Mouse (Mus musculus): ENCODE measurements at regions not wholly inside any gene's neighbourhood (a gene's known extent, or its start where the extent isn't known, plus 50 kb on each side); places are given as distances from the start of the nearest gene placed in this dataset.

DNA sequence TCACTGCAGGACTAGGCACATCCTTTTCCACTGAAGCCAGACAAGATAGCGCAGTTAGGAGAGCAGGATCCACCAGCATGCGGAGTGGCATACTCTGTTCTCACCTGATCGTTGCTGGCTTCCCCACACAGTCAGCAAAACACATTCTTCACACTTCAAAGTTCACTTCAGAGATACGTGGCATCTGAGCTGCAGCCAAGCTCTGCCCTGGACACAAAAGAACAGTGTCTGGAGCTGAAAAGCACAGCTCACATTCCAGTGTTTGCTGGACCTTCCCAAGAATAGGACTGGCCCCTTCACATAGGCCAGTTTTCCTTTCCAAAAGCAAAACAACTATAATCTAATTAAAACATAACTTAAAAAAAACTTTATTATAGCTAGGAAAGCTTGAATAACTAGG is 264.7 kb upstream of the Spred2 start:
- DNase-seq (ENCODE audit: low spot score in 2 of 2): no peak

DNA sequence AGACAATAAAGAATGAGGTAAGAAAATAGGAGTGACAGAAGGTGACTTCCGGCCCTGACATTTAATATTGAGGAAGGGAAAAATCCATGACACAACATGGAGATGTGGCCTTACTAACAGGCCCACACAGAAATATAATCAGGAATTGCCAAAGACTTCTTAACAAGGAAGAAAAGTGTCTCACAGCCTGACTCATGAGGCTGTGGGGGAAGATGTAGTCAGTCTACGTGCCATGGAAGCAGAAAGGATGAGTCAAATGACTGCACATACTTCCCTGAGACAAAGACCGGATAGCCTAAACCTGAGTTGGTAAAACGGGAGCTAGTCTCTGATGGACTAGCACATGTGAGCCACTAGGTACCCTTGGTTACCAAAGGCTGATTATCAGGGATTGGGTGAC is 257.4 kb upstream of the Spred2 start:
- DNase-seq (ENCODE audit: low spot score in 2 of 2): no peak

DNA sequence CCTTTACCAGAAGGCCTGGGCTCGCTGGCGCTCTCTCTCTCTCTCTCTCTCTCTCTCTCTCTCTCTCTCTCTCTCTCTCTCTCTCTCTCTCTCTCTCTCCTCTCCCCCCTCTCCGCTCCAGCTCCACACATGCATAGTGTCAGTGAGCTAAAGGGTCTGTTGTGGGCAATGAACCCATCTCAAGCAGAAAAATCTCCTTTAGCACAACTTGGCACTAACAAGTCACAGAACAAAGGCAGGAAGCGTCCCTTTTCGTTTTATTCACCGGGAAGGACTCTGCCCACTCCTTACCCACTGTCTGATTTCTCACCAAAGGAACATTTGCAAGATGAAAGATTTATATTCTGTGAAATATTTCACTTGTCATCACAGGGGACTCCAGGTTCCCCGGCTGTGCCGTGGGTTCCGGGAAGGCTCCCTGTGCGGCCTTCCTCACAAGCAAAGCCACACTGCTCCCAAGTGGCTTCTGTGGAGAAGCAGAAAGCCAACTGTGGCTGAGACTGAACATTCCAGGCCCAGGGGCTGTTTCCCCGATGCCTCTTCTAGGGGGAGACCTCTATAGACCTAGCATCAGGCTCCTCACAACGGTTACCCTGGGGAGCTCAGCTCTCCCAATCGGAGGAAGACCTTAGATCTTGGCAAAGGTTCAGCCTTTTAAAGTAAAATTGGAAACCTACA is 253.2 kb upstream of the Spred2 start:
- DNase-seq (ENCODE audit: low spot score in 2 of 2): peak; percentile 14 to 23

DNA sequence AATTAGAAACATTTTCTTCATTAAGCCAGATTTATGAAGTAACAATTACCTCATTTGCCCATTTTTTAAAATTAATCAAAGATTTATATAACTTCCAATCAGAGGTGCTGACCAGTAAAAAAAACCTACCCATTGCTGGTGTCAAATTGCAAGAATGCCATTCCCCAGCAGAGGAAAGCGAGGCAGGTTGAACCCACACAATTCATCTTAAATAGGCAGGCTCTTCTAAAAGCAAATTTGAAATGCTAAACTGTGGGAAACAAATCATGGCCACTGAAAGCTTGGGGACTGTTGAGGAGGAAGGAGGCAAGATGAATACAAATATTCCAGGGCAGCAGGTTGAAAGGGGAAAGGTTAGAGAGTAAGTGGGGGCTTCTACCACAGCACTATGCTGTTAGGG is 251.2 kb upstream of the Spred2 start:
- DNase-seq (ENCODE audit: low spot score in 2 of 2): no peak

DNA sequence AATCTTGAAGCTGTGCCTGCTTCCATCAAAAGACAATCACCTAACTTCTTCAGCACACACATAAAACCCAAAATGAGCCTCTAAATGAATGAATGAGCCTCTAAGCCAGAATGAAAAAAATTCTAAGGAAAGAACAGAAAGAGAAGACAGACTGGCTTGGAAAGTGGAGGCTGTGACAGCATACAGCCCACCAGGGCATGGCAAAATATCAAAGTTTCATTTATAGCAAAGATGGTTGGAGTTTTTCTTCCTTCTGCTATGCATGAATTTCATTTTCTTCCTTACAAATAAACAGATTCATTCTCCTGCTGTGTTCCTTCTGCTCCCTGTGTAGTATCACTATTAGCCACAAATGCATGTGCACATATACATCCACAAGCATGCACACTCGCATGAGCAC is 247.7 kb upstream of the Spred2 start:
- no peak for DNase-seq (ENCODE audit: low spot score in 2 of 2)

DNA sequence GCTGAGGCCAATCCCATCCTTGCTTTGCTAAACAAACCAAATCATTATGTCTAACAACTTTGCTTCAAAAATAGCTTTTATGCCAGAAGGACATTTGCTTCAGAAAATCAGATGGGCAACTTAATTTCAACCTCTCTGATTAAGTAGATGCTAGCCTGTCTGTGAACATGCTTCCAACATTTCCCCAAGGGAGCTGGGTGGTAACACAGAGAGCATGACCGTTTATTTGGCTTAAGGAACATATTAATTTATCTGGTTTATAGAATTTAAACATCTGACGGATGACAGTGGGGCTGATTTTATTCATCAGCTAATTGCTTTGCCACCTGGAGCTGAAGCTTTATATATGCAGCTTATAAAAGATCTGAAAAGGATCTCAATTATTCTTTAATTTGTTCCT is 245.1 kb upstream of the Spred2 start:
- DNase-seq (ENCODE audit: low spot score in 2 of 2): no peak

DNA sequence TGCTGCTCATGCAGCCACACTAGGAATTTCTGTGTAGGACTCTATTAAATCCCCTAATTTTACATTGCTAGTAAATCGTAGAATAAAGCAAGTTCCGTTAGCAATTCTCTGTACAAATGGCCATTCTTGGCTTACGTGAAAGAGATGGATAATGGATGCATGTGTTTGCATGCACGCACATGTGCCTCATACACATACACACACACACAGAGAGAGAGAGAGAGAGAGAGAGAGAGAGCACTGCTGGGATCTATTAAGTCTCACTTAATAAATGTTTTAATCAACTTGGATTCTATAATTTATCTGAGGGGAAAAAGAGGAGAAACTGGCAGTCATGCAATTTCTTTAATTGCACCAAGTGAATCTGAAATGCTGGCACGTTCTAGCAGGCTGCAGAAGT is 244.5 kb upstream of the Spred2 start:
- no peak for DNase-seq (ENCODE audit: low spot score in 2 of 2)

DNA sequence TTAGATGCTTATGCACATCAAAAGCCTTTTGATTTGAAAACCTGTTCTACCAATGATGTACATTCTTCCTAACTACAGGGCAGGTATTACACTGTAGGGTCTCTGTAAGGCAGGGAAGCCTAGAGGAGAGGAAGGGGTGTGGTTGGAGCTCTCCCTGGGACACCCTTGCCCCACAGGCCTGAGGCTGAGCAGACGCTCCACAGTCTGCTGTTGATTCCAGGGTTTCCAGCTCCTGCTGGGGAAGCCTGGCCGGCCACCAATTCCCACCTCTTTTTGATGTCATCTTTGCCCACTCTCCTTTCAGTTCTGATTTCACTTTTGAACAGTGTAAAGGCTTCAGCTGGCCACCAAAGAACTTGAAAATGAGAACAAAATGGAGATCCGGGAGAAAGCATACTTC is 223.0 kb upstream of the Spred2 start:
- DNase-seq (ENCODE audit: low spot score in 2 of 2): no peak

DNA sequence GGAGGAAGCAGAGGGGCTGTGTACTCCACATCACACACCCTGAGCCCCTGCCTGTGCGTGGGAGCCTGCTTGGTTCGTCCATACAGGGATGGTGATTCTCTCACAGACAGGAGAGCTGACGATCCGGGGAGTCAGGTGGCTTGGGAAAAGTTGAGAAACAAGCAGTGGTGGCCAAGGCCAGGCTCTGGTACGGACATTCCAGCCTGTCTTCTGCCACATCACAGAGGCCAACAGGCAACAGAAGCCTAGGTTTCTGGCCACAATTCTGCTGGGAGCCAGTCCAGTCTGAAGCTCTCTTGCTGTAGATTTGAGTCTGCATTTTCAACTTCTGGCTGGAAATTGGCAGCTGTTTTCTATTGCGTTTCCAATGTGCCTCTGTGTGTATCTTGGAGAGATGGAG is 215.4 kb upstream of the Spred2 start:
- no peak for DNase-seq (ENCODE audit: low spot score in 2 of 2)

DNA sequence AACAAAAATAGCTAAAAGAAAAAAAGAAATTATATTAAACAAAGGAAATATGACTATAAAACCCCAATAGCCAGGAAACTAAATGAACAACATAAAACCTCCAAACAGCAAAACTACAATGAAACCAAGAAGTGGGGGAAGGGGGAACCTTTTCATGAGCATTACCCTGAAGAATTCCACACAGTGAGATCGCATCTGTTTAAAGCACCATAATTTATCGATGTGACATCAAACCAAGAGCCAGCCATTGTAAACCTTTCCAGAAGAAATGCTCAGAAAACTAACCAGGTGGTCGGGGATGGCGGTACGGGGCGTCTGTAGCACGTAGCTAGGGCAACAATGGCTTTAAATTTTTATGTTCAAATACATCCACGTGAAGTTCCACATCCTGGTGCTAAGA is 214.8 kb upstream of the Spred2 start:
- no peak for DNase-seq (ENCODE audit: low spot score in 2 of 2)

DNA sequence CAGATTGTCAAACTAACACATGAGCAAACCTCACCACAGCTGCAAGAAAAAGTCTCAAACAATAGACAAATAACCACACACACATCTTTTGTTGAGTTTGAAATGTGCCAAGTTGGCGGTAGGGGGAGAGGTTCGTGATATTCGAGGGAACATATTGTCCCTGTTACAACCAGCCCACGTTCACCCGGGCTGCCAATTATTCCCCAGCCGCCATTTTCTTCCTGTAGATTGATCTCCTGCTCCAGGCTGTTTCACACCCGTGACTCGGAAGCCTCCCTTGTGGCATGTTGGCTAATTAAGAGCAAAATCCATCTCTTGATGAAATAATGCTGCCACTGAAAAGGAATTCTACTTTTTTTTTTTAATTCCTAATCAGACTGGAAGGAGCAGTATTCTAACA is 211.1 kb upstream of the Spred2 start:
- DNase-seq (ENCODE audit: low spot score in 2 of 2): peak; percentile 18 to 26

DNA sequence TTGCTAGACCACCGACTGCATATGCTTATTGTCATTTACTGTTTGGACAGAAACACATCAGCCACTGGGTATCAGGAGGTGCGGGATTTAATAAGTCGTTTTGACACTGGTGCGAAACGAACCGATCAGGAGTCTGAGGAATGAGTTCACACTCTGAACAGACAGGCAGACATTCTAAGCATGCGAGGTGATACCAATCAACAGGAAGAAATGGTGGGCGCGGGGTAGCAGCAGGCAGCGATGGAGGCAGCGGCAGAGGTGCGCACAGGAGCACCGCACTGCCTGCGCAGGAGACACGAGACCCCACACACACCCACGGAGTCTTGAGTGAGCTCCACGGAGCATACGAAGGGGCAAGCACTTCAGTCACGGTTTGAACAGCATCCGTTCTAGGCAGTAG is 210.6 kb upstream of the Spred2 start:
- DNase-seq (ENCODE audit: low spot score in 2 of 2): peak; percentile 11 to 24

DNA sequence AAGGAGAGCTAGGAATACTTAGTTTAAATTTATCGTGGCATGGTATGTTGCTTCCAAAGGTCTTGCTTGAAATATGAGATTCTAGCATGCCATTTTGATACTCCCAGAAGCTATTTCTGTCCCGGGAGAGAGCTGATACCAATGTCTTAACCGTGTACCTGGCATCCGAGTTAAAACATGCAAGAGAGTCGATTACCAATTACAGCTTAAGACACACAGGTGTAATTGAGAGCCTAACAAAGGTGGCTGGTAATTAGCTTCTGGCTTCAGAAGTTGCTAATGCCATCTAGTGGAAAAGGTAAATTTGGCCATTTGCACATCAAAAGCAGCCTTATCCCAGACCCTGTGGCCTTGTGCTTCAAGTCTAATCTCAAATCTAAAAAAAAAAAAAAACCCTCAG is 210.0 kb upstream of the Spred2 start:
- peak in 1 of 2 experiments; percentile 10 for DNase-seq (ENCODE audit: low spot score in 2 of 2)

DNA sequence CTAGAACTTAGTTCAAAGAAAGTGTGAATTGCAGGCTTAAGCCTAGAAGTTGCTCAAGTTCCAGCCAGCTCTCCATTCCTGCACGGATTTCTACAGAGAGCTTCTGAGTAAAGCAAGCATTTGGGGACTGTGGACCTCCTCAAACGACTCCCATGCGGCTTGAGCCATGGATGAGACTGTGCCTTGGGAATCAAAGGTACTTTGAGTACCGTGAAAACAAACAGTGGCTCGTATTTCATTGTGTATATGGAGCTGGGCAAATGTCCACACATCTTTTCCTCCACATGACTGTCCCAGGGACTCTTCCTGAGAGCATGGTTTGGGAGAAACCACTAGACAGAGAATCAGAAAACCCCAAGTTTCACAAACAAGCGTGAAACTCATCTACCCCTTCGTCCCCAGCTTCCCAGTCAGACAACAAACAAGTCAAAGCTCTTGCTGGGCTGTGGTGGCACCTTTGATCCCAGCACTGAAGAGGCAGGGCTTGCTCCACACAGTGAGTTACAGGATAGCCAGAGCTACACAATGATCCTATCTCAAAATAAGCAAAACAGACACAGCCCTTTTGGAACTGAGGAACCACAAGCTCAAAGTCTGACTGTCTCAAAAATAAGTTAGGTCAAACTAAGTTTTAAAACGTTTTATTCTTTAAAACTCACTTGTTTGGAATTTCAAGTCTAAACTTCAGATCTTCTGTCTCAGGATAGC is 209.1 kb upstream of the Spred2 start:
- no peak for DNase-seq (ENCODE audit: low spot score in 2 of 2)

DNA sequence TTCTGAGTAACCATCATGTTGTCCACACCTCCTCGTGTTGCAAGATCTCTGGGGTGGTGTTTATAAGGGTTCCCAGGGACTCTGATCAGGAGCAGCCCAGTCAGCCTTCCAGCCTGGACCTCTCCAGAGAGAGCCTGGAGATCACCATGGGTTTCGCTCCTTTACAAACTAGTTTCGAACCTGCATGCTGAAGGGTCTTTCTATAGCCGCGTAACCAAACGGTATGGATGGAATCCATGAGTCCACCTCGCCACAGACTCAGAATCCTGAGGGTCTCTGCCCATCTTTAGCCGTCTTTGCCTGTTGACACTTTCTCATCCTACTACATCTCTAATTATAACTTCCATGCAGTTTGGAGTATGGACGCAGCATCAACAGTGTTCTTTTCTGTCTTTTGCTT is 206.0 kb upstream of the Spred2 start:
- no peak for DNase-seq (ENCODE audit: low spot score in 2 of 2)

DNA sequence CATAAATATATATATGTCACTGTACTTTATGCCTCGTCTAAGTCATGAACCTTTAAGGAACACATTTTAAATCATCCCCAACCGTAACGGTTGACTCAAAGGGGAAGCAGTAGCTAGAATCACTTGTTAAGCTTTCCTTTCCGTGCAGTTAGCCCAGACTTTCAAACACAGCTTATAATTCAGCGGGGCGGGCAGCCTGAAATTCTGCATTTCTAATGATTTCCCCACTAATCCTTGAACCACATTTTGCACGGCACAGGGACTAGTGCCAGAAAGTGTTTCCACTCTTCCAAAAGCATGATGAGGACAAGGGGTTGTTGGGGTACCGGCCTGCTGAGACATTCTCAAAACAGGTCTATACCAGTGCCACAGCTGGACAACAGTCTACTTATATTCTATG is 195.1 kb upstream of the Spred2 start:
- no peak for DNase-seq (ENCODE audit: low spot score in 2 of 2)

DNA sequence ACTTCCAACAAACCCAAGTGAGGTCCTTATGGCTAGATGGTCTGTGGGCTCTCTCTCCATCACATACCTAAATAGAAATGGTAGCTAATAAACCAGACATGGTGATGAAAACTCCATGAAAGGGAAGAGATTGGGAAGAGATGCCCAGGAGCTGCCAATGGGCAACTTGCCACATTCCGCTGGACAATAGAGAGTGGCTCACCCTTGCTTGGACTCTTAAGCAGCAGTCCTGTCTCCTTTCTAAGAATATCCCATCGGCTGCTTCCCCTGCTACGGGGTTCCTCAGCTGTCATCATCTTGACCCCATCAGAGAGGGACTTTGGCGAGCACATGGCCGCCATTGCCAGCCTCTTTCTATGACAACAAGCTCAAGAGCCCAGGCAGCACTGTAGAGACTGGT is 193.4 kb upstream of the Spred2 start:
- no peak for DNase-seq (ENCODE audit: low spot score in 2 of 2)

DNA sequence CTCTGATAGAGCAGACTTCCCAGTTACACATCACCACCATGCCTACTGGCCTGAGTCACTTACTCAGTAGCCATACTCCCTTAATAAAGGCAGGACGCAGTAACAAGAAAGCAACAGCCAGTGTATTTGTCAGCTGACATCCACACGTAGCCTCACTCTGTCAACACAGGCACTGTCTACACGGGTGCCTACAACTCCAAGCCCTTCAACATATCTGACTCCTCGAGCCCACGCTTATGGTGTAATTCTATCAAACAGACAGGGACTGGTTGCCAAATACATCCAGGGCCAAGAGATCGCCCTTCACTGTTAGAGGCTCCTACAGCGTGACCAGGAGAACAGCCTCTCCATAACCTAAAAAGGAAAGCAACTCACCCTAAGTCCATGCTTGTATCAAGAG is 188.1 kb upstream of the Spred2 start:
- no peak for DNase-seq (ENCODE audit: low spot score in 2 of 2)

DNA sequence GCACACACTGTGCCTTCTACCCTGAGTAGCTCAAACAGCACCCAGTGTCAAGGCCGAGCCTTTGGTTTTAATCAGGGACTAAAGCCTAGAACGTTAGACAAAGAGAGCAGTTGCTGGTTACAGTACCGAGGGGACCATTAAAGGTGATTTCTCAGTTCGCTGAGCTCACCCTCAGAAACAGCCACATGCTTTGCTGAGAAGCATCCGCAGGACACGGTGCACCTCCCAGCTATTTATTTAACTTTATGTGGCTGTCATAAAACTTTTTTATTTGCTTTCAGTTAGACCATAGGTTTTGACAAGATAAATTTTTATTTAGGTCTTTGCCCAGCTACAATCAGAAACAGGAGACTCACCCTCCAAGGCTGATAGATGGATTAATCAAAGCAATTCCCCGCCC is 187.2 kb upstream of the Spred2 start:
- no peak for DNase-seq (ENCODE audit: low spot score in 2 of 2)

DNA sequence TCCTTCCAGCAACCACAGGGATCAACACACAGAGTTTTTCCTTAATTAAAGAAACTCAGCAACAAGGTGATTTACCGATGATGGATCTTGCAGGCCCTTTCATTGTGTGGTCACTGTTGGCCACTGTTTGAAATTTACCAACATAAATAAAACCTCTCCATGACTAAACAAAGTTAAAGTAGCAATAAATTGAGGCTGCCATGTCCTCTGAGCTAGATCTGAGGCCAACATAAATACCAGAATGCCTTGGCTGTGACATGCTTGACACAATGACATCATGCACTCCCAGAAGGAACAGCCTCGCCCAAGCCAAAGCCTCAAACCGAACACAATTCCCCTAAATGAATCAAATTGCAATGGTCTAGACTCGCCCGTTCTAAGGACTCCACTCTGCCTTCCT is 186.8 kb upstream of the Spred2 start:
- DNase-seq (ENCODE audit: low spot score in 2 of 2): no peak

DNA sequence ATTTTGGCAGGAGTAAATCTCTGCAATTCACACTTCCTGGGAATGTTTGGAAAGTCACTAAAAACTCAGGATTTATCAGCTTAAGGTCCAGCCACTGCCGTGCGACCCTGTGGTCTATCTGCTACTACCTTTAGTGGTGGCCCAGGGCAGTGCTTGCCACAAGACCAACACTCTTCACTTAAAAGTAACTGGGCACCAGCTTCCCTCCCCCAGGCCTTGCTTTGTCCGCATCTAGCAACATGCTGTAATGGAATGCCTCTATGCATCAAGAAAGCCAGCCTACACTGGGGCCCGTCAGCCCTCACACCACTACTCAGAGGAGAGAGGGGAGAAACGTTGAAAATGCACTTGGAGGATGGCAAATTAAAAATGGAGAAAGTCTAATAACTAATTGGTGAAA is 186.4 kb upstream of the Spred2 start:
- DNase-seq (ENCODE audit: low spot score in 2 of 2): no peak

DNA sequence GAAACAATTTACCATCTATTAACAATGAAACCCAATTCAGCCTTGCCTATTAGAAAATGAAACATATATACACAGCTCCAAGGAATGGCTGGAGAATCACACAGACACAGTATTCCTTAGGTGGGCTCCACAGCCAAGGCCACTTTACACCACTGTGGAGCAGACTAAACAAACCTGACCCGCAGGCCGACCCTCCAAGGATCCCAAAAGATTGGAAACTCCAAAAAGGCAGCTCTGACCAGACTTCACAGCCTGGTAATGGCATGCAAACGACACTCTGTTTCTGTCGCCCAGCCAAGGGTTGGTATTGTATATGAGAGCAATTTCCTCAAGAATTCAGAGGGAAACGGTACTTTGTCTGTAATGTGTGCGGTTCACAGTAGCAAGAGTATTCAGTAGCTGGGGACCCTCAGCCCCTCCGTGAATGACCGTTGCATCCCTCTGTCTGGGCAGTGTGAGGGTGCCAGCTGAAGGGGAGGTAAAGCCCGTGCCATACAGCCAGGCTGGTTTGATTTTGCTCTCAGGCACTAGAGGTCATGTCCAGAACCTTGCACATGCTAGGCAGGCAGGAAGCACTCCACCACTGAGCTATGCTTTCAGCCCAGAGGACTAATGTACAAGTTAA is 184.5 kb upstream of the Spred2 start:
- no peak for DNase-seq (ENCODE audit: low spot score in 2 of 2)

DNA sequence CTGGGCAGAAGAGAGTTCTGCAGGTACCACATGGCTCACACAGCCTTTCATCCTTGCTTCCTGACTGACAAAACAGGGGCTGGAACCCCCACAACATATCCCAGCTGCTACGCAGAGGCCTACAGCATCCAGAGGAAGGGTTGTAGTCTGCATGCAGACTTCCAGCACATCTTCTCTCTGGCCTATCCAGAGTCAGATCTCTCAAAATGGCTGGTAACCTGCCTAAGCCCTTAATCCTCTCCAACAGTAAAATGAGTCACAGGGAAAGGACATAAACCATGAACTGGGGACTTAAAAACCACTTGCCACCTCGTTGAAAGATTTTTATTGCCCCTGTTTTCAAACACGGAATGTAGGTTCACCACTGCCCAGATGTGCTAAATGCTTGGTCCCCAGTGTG is 183.6 kb upstream of the Spred2 start:
- no peak for DNase-seq (ENCODE audit: low spot score in 2 of 2)
